Mouse (Mus musculus) activated CD4-positive, CD25-positive, alpha-beta regulatory T cell, adult 9 weeks (primary cell): ENCODE results near the gene Taar1. TPM values are rescaled to one million over a fixed set of nuclear protein-coding genes. Genes with fewer than 3 reads are reported as not detected.

Source experiments
- polyA plus RNA-seq: library from polyadenylated mRNA; unstranded; fragments of 100-300 nt; shearing (Covaris generic); gene quantifications from one replicate; pipeline ENCODE4 v1.2.1, GENCODE M21; 2017

Taar1 gene
- polyA plus RNA-seq = not detected

GRCm38 (mm10) chr10:23920056-23920455 lies at the start of gene Taar1:
Taar1 (plus strand) TSS chr10:23920356.

DNA sequence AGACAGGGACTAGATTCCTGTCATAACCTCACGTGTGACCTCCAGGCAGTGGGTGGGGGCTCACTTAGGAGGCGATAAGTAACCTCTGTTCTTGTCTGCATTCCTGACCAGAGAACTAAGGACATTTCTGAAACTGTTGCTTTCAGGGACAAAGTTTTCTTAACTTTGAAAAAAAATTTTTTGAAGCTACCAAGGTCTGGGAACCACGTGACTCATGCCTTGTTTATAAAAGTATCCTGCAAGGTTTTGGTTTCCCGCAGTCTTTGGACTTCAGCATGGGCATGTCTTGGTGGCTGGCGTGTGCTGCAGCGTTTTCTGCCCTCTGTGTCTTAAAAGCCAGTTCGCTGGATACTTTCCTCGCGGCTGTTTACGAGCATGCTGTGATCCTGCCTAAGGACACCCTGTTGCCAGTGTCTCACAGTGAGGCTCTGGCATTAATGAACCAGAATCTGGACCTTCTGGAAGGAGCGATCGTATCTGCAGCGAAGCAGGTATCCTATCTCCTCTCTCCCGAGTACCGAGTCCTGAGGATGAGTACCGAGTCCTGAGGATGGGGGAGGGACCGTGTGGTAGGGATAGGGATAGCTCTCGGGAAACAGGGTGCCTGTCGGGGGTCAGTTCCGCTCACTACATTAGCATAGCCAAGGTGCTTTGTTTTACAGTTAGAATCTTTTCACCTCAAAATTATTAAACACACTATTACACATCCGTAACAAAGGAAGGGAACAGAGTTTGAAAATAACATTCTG lies 25.4 kb upstream of the Taar1 start, which contains the start of gene Vnn1:
TSS of gene Vnn1 (plus strand) at position 88 of the 749 bp plus-strand sequence.

DNA sequence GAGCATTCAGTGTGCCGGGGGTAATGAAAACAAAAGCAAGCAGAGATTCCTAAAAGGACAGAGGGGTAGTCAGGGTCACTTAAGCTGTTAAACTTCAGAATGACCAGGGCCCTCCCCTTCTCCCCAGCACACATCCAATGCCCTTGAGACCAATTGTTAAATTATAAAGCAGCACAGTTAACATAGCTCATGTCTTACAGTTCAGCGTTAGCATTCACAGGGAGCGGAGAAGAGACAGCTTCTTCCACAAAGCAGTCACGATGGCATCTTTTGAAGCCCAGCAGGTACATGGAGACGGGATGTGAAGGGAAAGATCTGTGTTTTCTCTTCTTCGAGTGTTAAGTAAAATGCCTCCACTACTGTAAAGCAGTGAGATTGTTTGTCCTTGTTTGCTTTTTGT lies 18.2 kb downstream of the Taar1 start, which contains the start of gene Taar2:
TSS of gene Taar2 (plus strand) at position 261 of the 400 bp plus-strand sequence.

GRCm38 (mm10) chr10:23949508-23950005 lies 29.4 kb downstream of the Taar1 start, which contains the start of gene Taar3:
Taar3 (plus strand) TSS chr10:23949558.

DNA sequence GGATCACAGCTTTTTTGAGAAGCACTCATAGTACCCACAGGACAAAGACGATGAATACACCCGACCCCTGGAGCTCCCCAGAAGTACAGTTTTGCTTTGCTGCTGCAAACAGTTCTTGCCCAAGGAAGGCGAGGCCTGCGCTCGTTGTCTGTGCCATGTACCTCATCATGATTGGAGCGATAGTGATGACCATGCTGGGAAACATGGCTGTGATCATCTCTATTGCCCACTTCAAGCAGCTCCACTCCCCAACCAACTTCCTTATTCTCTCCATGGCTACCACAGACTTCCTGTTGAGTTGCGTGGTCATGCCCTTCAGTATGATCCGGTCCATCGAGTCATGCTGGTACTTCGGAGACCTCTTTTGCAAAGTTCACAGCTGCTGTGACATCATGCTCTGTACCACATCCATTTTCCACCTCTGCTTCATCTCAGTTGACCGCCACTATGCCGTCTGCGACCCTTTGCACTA lies 40.3 kb downstream of the Taar1 start, which contains the start of gene Taar4:
TSS of gene Taar4 (plus strand) at position 51 of the 472 bp plus-strand sequence.

GRCm38 (mm10) chr10:23970656-23971165 lies 50.6 kb downstream of the Taar1 start, which contains the start of gene Taar5:
Taar5 (plus strand) TSS chr10:23970706.

Other genes with a start within 250 kb of the Taar1 start
- gene Rps12, start 133.1 kb upstream of the Taar1 start, polyA plus RNA-seq = 51.6 TPM
- not detected for gene Slc18b1, start 123.4 kb upstream of the Taar1 start, polyA plus RNA-seq
- gene Vnn3, start 68.9 kb upstream of the Taar1 start, polyA plus RNA-seq = 0.15 TPM
- not detected for gene Vnn1, start 25.7 kb upstream of the Taar1 start, polyA plus RNA-seq
- gene Taar2, start 18.2 kb downstream of the Taar1 start, polyA plus RNA-seq = not detected
- not detected for gene Taar3, start 29.2 kb downstream of the Taar1 start, polyA plus RNA-seq
- not detected for gene Taar4, start 40.1 kb downstream of the Taar1 start, polyA plus RNA-seq
- not detected for gene Taar5, start 50.4 kb downstream of the Taar1 start, polyA plus RNA-seq
- not detected for gene Taar6, start 65.3 kb downstream of the Taar1 start, polyA plus RNA-seq
- not detected for gene Taar7a, start 73.1 kb downstream of the Taar1 start, polyA plus RNA-seq
- not detected for gene Taar7b, start 79.6 kb downstream of the Taar1 start, polyA plus RNA-seq
- not detected for gene Taar7d, start 106.9 kb downstream of the Taar1 start, polyA plus RNA-seq
- gene Taar7e, start 117.3 kb downstream of the Taar1 start, polyA plus RNA-seq = not detected
- gene Taar7f, start 129.2 kb downstream of the Taar1 start, polyA plus RNA-seq = not detected
- gene Taar8a, start 156.1 kb downstream of the Taar1 start, polyA plus RNA-seq = not detected
- not detected for gene Taar8b, start 171.9 kb downstream of the Taar1 start, polyA plus RNA-seq
- gene Taar8c, start 181.6 kb downstream of the Taar1 start, polyA plus RNA-seq = not detected
- not detected for gene Taar9, start 189.2 kb downstream of the Taar1 start, polyA plus RNA-seq
- gene Stx7, start 228.9 kb downstream of the Taar1 start, polyA plus RNA-seq = 45.4 TPM